Mouse (Mus musculus): ENCODE results near the gene Elfn2.

DNA sequence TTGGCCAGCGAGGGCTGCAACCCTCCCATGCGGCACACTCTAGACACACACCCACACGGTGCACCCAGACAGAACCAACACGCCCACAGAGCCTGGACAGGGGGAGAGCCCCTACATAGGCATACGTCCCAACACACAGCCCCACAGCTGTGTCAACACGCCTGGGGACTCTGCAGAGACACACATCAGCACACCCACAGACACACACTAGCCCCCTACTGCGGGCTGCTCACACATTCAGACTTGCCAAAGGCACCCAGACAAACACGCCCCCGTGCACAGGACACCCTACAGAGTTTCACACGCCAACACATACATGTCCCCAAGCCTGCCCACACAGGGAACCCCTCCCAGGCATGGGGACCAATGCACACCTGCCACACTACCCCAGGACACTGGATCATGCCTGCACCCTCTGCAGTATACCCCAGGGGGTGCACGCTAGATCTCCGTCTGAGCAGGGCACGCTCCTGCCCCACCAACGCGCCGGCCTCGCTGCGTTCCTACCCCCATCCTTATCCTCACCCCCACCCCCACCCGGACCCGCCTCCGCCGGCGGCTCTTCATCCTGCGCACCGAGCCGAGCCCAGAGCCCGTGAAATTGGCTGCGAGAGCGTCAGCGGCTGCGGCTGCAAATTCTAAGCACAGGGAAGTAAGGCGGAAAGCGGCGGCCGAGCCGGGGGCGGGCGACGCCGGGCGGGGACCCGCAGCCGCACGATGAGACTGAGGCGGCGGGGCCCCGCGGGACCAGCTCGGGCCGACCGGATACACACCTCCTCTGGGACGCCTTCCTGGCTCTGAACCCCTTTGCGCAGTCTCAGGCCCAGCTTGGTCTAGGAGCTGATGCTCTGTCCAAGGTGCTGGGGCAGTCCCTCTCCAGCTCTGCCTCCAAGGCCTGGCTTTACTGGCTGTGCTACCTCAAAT, 6.0 kb downstream of the Elfn2 start:
- TF ChIP-seq CTCF (IDR thresholded peaks at IDR 0.05; ENCODE audit: low read depth, low read length) (no peak), POLR2A (IDR thresholded peaks at IDR 0.05; ENCODE audit: extremely low read depth, insufficient read depth, low read length) (no peak)

Data from liver, adult 2 months (tissue).